Mouse (Mus musculus): ENCODE measurements around the gene Srebf1. TPM values are rescaled to one million over a fixed set of nuclear protein-coding genes. Genes with fewer than 3 reads are reported as not detected.

The Srebf1 gene
- polyA plus RNA-seq, 1 experiment from 2014 or later, result 70.9 TPM

DNA sequence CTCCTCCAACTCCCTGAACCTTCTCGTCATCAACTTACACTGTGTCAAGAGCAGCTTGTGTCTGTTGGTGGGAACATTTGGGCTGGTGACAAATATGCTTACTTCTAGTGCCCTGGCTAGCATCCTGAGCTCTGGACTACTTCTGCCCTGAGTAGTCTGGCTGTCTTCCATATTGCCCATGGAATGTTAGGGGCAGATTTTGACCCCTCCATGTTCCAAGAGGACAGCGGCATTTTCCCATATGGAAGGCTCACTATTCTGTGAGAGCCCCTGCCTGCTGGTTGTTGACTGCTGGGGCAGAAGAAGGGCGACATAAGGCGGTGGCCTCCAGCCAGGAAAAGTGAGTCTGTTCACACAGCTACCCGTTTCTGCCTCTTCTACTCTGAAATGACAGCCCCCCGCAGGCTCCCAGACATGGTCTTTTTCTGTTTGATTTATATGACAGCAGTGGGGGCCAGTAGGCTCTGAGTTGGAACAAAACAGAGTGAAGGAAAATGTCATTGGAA lies 33.8 kb upstream of the Srebf1 start:
- H3K4me2 ChIP-seq (replicated peaks; ENCODE audit: low read depth, low read length), result no peak overlapping the region
- H3K9ac ChIP-seq (replicated peaks; ENCODE audit: low read depth, low read length), result no peak overlapping the region
- WGBS, result 57% methylated on average over 6 of the region's 6 CpGs
- no peaks in the 10 kb centered on the region for H3K27me3 ChIP-seq (ENCODE audit: control insufficient read depth, insufficient read depth, low read length)
- H3K4me3 ChIP-seq (ENCODE audit: low read depth, low read length), result no peak overlapping the region
- no peak for ATAC-seq (ENCODE audit: insufficient number of reproducible peaks, insufficient read depth, low FRiP score, low read depth)
- no peaks in the 10 kb centered on the region; the same call in 1 of the 2 replicates for H3K4me1 ChIP-seq (ENCODE audit: control insufficient read depth, insufficient read depth, low read length)
- H3K9me3 ChIP-seq (ENCODE audit: control insufficient read depth, low read depth, low read length), result no peaks in the 10 kb centered on the region
- H3K36me3 ChIP-seq (ENCODE audit: control insufficient read depth, insufficient read depth, low read length), result peaks cover 4% of the 10 kb centered on the region; the same call in 1 of the 2 replicates
- H3K27ac ChIP-seq (ENCODE audit: low read length), result no peak overlapping the region

DNA sequence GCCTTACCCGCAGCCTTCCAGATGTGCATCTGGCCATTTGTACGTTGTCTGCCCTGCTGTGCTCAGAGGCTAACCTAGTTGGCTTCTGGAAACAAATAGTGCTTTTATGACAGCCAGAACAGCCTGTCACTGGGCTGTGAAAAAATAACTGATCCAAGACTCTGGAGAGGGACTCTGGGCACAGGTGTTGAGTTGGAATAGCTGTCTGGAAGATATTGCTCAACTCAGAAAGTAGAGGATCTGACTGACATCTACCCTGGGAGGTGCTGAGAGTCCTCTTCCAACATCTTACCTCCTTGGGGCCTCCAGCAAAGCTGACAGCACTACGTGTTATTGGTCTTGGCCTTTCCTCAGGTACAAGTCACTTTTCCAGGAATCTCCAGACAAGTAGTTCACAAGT lies 33.3 kb upstream of the Srebf1 start:
- Histone ChIP-seq H3K9ac (replicated peaks; ENCODE audit: low read depth, low read length) (no peak overlapping the region), H3K4me1 (ENCODE audit: control insufficient read depth, insufficient read depth, low read length) (no peaks in the 10 kb centered on the region; the same call in 1 of the 2 replicates), H3K4me2 (replicated peaks; ENCODE audit: low read depth, low read length) (no peak overlapping the region), H3K27ac (ENCODE audit: low read length) (no peak overlapping the region), H3K4me3 (ENCODE audit: low read depth, low read length) (no peak overlapping the region), H3K36me3 (ENCODE audit: control insufficient read depth, insufficient read depth, low read length) (peaks cover 4% of the 10 kb centered on the region; the same call in 1 of the 2 replicates), H3K9me3 (ENCODE audit: control insufficient read depth, low read depth, low read length) (no peaks in the 10 kb centered on the region), H3K27me3 (ENCODE audit: control insufficient read depth, insufficient read depth, low read length) (no peaks in the 10 kb centered on the region)
- 79% methylated on average over 3 of the region's 3 CpGs for WGBS
- no peak for ATAC-seq (ENCODE audit: insufficient number of reproducible peaks, insufficient read depth, low FRiP score, low read depth)

DNA sequence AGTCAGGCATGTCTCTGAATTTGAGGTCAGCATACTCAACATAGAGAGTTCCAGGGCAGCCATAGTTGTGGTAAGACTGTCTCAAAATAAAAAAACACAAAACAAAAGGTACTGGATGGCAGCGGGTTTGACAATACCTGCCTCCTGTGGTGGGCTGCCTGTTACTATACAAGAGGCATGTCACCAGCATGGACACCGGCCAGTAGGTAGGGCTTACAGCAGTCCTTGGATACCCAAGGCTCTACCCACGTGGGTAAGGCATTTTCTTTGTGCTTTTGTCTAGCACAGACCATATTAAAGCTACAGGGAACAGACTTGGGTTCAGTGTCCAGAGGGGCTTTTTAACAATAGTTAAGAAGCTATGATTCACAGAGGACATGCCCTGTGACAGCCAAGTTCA lies 32.8 kb upstream of the Srebf1 start:
- Histone ChIP-seq H3K27me3 (ENCODE audit: control insufficient read depth, insufficient read depth, low read length) (no peaks in the 10 kb centered on the region), H3K36me3 (ENCODE audit: control insufficient read depth, insufficient read depth, low read length) (peaks cover 4% of the 10 kb centered on the region; the same call in 1 of the 2 replicates), H3K9ac (replicated peaks; ENCODE audit: low read depth, low read length) (no peak overlapping the region), H3K9me3 (ENCODE audit: control insufficient read depth, low read depth, low read length) (no peaks in the 10 kb centered on the region), H3K4me2 (replicated peaks; ENCODE audit: low read depth, low read length) (no peak overlapping the region), H3K4me1 (ENCODE audit: control insufficient read depth, insufficient read depth, low read length) (no peaks in the 10 kb centered on the region; the same call in 1 of the 2 replicates), H3K4me3 (ENCODE audit: low read depth, low read length) (no peak overlapping the region), H3K27ac (ENCODE audit: low read length) (no peak overlapping the region)
- 81% methylated on average over 3 of the region's 3 CpGs for WGBS
- no peak for ATAC-seq (ENCODE audit: insufficient number of reproducible peaks, insufficient read depth, low FRiP score, low read depth)

- H3K27me3 ChIP-seq (ENCODE audit: control insufficient read depth, insufficient read depth, low read length), result no peaks in the 10 kb centered on the region
- peaks cover 4% of the 10 kb centered on the region; the same call in 1 of the 2 replicates for H3K36me3 ChIP-seq (ENCODE audit: control insufficient read depth, insufficient read depth, low read length)
- H3K4me3 ChIP-seq (ENCODE audit: low read depth, low read length), result no peak overlapping the region
- no peak for ATAC-seq (ENCODE audit: insufficient number of reproducible peaks, insufficient read depth, low FRiP score, low read depth)
- H3K4me1 ChIP-seq (ENCODE audit: control insufficient read depth, insufficient read depth, low read length), result no peaks in the 10 kb centered on the region; the same call in 1 of the 2 replicates
- 89% methylated on average over 5 of the region's 5 CpGs for WGBS
- no peak overlapping the region for H3K27ac ChIP-seq (ENCODE audit: low read length)
- H3K4me2 ChIP-seq (replicated peaks; ENCODE audit: low read depth, low read length), result no peak overlapping the region
- H3K9ac ChIP-seq (replicated peaks; ENCODE audit: low read depth, low read length), result no peak overlapping the region
- no peaks in the 10 kb centered on the region for H3K9me3 ChIP-seq (ENCODE audit: control insufficient read depth, low read depth, low read length)
These were observed 31.9 kb upstream of the Srebf1 start for GRCm38 (mm10) chr11:60254308-60254707.

- Histone ChIP-seq H3K36me3 (ENCODE audit: control insufficient read depth, insufficient read depth, low read length) (peaks cover 4% of the 10 kb centered on the region; the same call in 1 of the 2 replicates), H3K4me3 (ENCODE audit: low read depth, low read length) (no peak overlapping the region), H3K9ac (replicated peaks; ENCODE audit: low read depth, low read length) (no peak overlapping the region), H3K4me2 (replicated peaks; ENCODE audit: low read depth, low read length) (no peak overlapping the region), H3K27me3 (ENCODE audit: control insufficient read depth, insufficient read depth, low read length) (no peaks in the 10 kb centered on the region), H3K4me1 (ENCODE audit: control insufficient read depth, insufficient read depth, low read length) (no peaks in the 10 kb centered on the region; the same call in 1 of the 2 replicates), H3K27ac (ENCODE audit: low read length) (no peak overlapping the region), H3K9me3 (ENCODE audit: control insufficient read depth, low read depth, low read length) (no peaks in the 10 kb centered on the region)
- ATAC-seq (ENCODE audit: insufficient number of reproducible peaks, insufficient read depth, low FRiP score, low read depth), result no peak
- 92% methylated on average over 2 of the region's 2 CpGs for WGBS
These were observed 31.2 kb upstream of the Srebf1 start for GRCm38 (mm10) chr11:60253546-60253945.

GRCm38 (mm10) chr11:60250971-60251643 lies 28.7 kb upstream of the Srebf1 start:
- ATAC-seq (ENCODE audit: insufficient number of reproducible peaks, insufficient read depth, low FRiP score, low read depth), result no peak
- no peak overlapping the region for H3K9ac ChIP-seq (replicated peaks; ENCODE audit: low read depth, low read length)
- no peaks in the 10 kb centered on the region for H3K27me3 ChIP-seq (ENCODE audit: control insufficient read depth, insufficient read depth, low read length)
- no peak overlapping the region for H3K27ac ChIP-seq (ENCODE audit: low read length)
- 55% methylated on average over 6 of the region's 6 CpGs for WGBS
- no peaks in the 10 kb centered on the region for H3K9me3 ChIP-seq (ENCODE audit: control insufficient read depth, low read depth, low read length)
- no peak overlapping the region for H3K4me2 ChIP-seq (replicated peaks; ENCODE audit: low read depth, low read length)
- H3K36me3 ChIP-seq (ENCODE audit: control insufficient read depth, insufficient read depth, low read length), result no peaks in the 10 kb centered on the region
- H3K4me3 ChIP-seq (ENCODE audit: low read depth, low read length), result no peak overlapping the region
- H3K4me1 ChIP-seq (ENCODE audit: control insufficient read depth, insufficient read depth, low read length), result no peaks in the 10 kb centered on the region

- no peak for ATAC-seq (ENCODE audit: insufficient number of reproducible peaks, insufficient read depth, low FRiP score, low read depth)
- 83% methylated on average over 2 of the region's 2 CpGs for WGBS
These were observed 27.5 kb upstream of the Srebf1 start for GRCm38 (mm10) chr11:60249885-60250284.

GRCm38 (mm10) chr11:60248596-60249404 lies 26.4 kb upstream of the Srebf1 start:
- Histone ChIP-seq H3K4me3 (ENCODE audit: low read depth, low read length) (no peak overlapping the region), H3K9ac (replicated peaks; ENCODE audit: low read depth, low read length) (no peak overlapping the region), H3K27ac (ENCODE audit: low read length) (no peak overlapping the region), H3K4me1 (ENCODE audit: control insufficient read depth, insufficient read depth, low read length) (no peaks in the 10 kb centered on the region), H3K36me3 (ENCODE audit: control insufficient read depth, insufficient read depth, low read length) (no peaks in the 10 kb centered on the region), H3K9me3 (ENCODE audit: control insufficient read depth, low read depth, low read length) (no peaks in the 10 kb centered on the region), H3K27me3 (ENCODE audit: control insufficient read depth, insufficient read depth, low read length) (no peaks in the 10 kb centered on the region), H3K4me2 (replicated peaks; ENCODE audit: low read depth, low read length) (no peak overlapping the region)
- 37% methylated on average over 13 of the region's 13 CpGs for WGBS
- ATAC-seq (ENCODE audit: insufficient number of reproducible peaks, insufficient read depth, low FRiP score, low read depth), result no peak

More at GRCm38 (mm10) chr11:60249885-60250284, 27.5 kb upstream of the Srebf1 start:
- H3K9me3 ChIP-seq (ENCODE audit: control insufficient read depth, low read depth, low read length), result no peaks in the 10 kb centered on the region
- no peaks in the 10 kb centered on the region for H3K36me3 ChIP-seq (ENCODE audit: control insufficient read depth, insufficient read depth, low read length)
- no peak overlapping the region for H3K4me2 ChIP-seq (replicated peaks; ENCODE audit: low read depth, low read length)
- H3K4me3 ChIP-seq (ENCODE audit: low read depth, low read length), result no peak overlapping the region
- H3K27ac ChIP-seq (ENCODE audit: low read length), result no peak overlapping the region
- no peak overlapping the region for H3K9ac ChIP-seq (replicated peaks; ENCODE audit: low read depth, low read length)
- no peaks in the 10 kb centered on the region for H3K4me1 ChIP-seq (ENCODE audit: control insufficient read depth, insufficient read depth, low read length)
- H3K27me3 ChIP-seq (ENCODE audit: control insufficient read depth, insufficient read depth, low read length), result no peaks in the 10 kb centered on the region

All from stomach, embryonic 14.5 days (tissue).